Mouse (Mus musculus) limb, embryonic 14.5 days (tissue): ENCODE results near the gene Rgs6. TPM values are rescaled to one million over a fixed set of nuclear protein-coding genes. Genes with fewer than 3 reads are reported as not detected.

ENCODE experiments used
- ATAC-seq: fragments of 200-750 bp; cut with Nextera tagmentation; 2 replicates; pipeline ENCODE4 v1.8.0; 2017; ENCODE audit warnings: low read depth, moderate number of reproducible peaks, moderate TSS enrichment; ENCODE audit not compliant: low FRiP score
- DNase-seq: peaks from one replicate; pipeline ENCODE4 v3.0.0-alpha.2; 2015; ENCODE audit warnings: low spot score
- H3K27ac ChIP-seq: fragments of 300-500 bp; sonication (generic); replicated peaks from 2 replicates; pipeline ENCODE4 v1.5.1; 2014; ENCODE audit warnings: low read depth, mild to moderate bottlenecking, low read length, moderate library complexity, mixed read lengths
- H3K27me3 ChIP-seq: fragments of 300-500 bp; sonication (generic); 2 replicates; pipeline ENCODE4 v1.6.1; 2014; ENCODE audit warnings: low read length, mixed read lengths; ENCODE audit not compliant: control insufficient read depth, insufficient read depth
- H3K36me3 ChIP-seq: fragments of 300-500 bp; sonication (generic); 2 replicates; pipeline ENCODE4 v1.6.1; 2014; ENCODE audit warnings: mild to moderate bottlenecking, low read length, moderate library complexity, mixed read lengths; ENCODE audit not compliant: control insufficient read depth, insufficient read depth
- H3K4me1 ChIP-seq: fragments of 300-500 bp; sonication (generic); 2 replicates; pipeline ENCODE4 v1.6.1; 2014; ENCODE audit warnings: antibody characterized with exemption, low read length, mixed read lengths; ENCODE audit not compliant: control insufficient read depth, insufficient read depth
- H3K4me2 ChIP-seq: fragments of 300-500 bp; sonication (generic); replicated peaks from 2 replicates; pipeline ENCODE4 v1.6.1; 2014; ENCODE audit warnings: low read depth, mild to moderate bottlenecking, low read length, moderate library complexity; ENCODE audit not compliant: severe bottlenecking
- H3K4me3 ChIP-seq: fragments of 300-500 bp; sonication (generic); replicated peaks from 2 replicates; pipeline ENCODE4 v1.5.1; 2014; ENCODE audit warnings: low read length
- H3K9ac ChIP-seq: fragments of 300-500 bp; sonication (generic); 2 replicates; pipeline ENCODE4 v1.6.1; 2014; ENCODE audit warnings: mild to moderate bottlenecking, low read depth, low read length, moderate library complexity; ENCODE audit not compliant: severe bottlenecking
- H3K9me3 ChIP-seq: fragments of 300-500 bp; sonication (generic); 2 replicates; pipeline ENCODE4 v1.6.1; 2016; ENCODE audit warnings: low read length; ENCODE audit not compliant: control insufficient read depth
- POLR2A ChIP-seq: fragments of 200-500 bp; IDR thresholded peaks from 2 replicates; pipeline ENCODE4 v1.8.0; 2012; ENCODE audit warnings: inconsistent platforms, mild to moderate bottlenecking, moderate library complexity, borderline replicate concordance; ENCODE audit not compliant: insufficient read depth, insufficient read length; ENCODE audit errors: extremely low read depth
- WGBS: fragments of 180-500 bp; shearing (Covaris S2); extraction: QIAGEN DNeasy Blood & Tissue Kit; methylation state at CpG from one replicate; pipeline ENCODE4 v1.1.7; 2014; 5-methylcytosine and 5-hydroxymethylcytosine counted together
- polyA plus RNA-seq, 2 experiments: library from polyadenylated mRNA; depleted of rRNA in 1 of 2; stranded (reverse) in 1 of 2; unstranded in 1 of 2; fragments of >200 nt; fragmentation: Nextera tagmentation in 1 of 2; extraction: Ambion mirVana in 1 of 2; gene quantifications; 2 replicates each; pipeline versions ENCODE4 v1.2.1 to v1.2.3; 2012 to 2014

The Rgs6 gene
- polyA plus RNA-seq, 2 experiments, result 1.2 to 1.5 TPM

- no peaks in the 10 kb centered on the region for H3K4me1 ChIP-seq
- ATAC-seq (no peak), DNase-seq (no peak)
- H3K27me3 ChIP-seq, result no peaks in the 10 kb centered on the region
- no peaks in the 10 kb centered on the region for H3K36me3 ChIP-seq
- no peak overlapping the region for H3K27ac ChIP-seq
- H3K4me2 ChIP-seq, result no peak overlapping the region
- H3K9me3 ChIP-seq, result no peaks in the 10 kb centered on the region
- H3K9ac ChIP-seq, result no peak overlapping the region
- no peak for TF ChIP-seq POLR2A
- H3K4me3 ChIP-seq, result no peak overlapping the region
- 83% methylated on average over 2 of the region's 2 CpGs for WGBS
These were observed 98.9 kb downstream of the Rgs6 start for GRCm38 (mm10) chr12:82687015-82687414.

GRCm38 (mm10) chr12:82698886-82699527, 110.9 kb downstream of the Rgs6 start:
- DNase-seq, result no peak
- WGBS, result 60% methylated on average over 12 of the region's 12 CpGs
- TF ChIP-seq POLR2A, result no peak

GRCm38 (mm10) chr12:82699528-82699905, 111.4 kb downstream of the Rgs6 start:
- Histone ChIP-seq H3K4me3 (no peak overlapping the region), H3K27ac (no peak overlapping the region), H3K36me3 (no peaks in the 10 kb centered on the region), H3K9me3 (no peaks in the 10 kb centered on the region), H3K4me1 (no peaks in the 10 kb centered on the region; the same call in 1 of the 2 replicates), H3K9ac (no peak overlapping the region), H3K27me3 (no peaks in the 10 kb centered on the region), H3K4me2 (no peak overlapping the region)
- ATAC-seq (no peak), DNase-seq (no peak)
- WGBS, result 65% methylated on average over 3 of the region's 3 CpGs
- TF ChIP-seq POLR2A, result no peak

More at GRCm38 (mm10) chr12:82698886-82699527, 110.9 kb downstream of the Rgs6 start:
- no peaks in the 10 kb centered on the region for H3K27me3 ChIP-seq
- H3K4me3 ChIP-seq, result no peak overlapping the region
- no peaks in the 10 kb centered on the region; the same call in 1 of the 2 replicates for H3K4me1 ChIP-seq
- ATAC-seq, result no peak
- H3K4me2 ChIP-seq, result no peak overlapping the region
- no peak overlapping the region for H3K27ac ChIP-seq
- no peak overlapping the region for H3K9ac ChIP-seq
- no peaks in the 10 kb centered on the region for H3K9me3 ChIP-seq
- no peaks in the 10 kb centered on the region for H3K36me3 ChIP-seq

- H3K27ac ChIP-seq, result no peak overlapping the region
- no peak overlapping the region for H3K4me3 ChIP-seq
- no peak overlapping the region for H3K4me2 ChIP-seq
- TF ChIP-seq POLR2A, result no peak
- no peaks in the 10 kb centered on the region for H3K27me3 ChIP-seq
- no peak for ATAC-seq
- DNase-seq, result no peak
- H3K9ac ChIP-seq, result no peak overlapping the region
- H3K4me1 ChIP-seq, result no peaks in the 10 kb centered on the region; the same call in 1 of the 2 replicates
- WGBS, result 30% methylated on average over 10 of the region's 10 CpGs
- H3K9me3 ChIP-seq, result no peaks in the 10 kb centered on the region
- H3K36me3 ChIP-seq, result no peaks in the 10 kb centered on the region
These were observed 112.1 kb downstream of the Rgs6 start for GRCm38 (mm10) chr12:82700241-82700640.

GRCm38 (mm10) chr12:82700840-82701239, 112.7 kb downstream of the Rgs6 start:
- Histone ChIP-seq H3K4me3 (no peak overlapping the region), H3K9me3 (no peaks in the 10 kb centered on the region)
- no peak for DNase-seq

GRCm38 (mm10) chr12:82701359-82701758, 113.3 kb downstream of the Rgs6 start:
- H3K27me3 ChIP-seq, result no peaks in the 10 kb centered on the region
- H3K9ac ChIP-seq, result no peak overlapping the region
- H3K27ac ChIP-seq, result no peak overlapping the region
- ATAC-seq (no peak), DNase-seq (no peak)
- H3K36me3 ChIP-seq, result no peaks in the 10 kb centered on the region
- H3K4me3 ChIP-seq, result no peak overlapping the region
- no peaks in the 10 kb centered on the region; the same call in 1 of the 2 replicates for H3K4me1 ChIP-seq
- TF ChIP-seq POLR2A, result no peak
- H3K4me2 ChIP-seq, result no peak overlapping the region
- 83% methylated on average over 7 of the region's 7 CpGs for WGBS
- no peaks in the 10 kb centered on the region for H3K9me3 ChIP-seq

More at GRCm38 (mm10) chr12:82700840-82701239, 112.7 kb downstream of the Rgs6 start:
- WGBS, result 43% methylated on average over 5 of the region's 5 CpGs
- TF ChIP-seq POLR2A, result no peak
- H3K9ac ChIP-seq, result no peak overlapping the region
- no peak overlapping the region for H3K27ac ChIP-seq
- H3K27me3 ChIP-seq, result no peaks in the 10 kb centered on the region
- no peak for ATAC-seq
- no peak overlapping the region for H3K4me2 ChIP-seq
- H3K36me3 ChIP-seq, result no peaks in the 10 kb centered on the region
- H3K4me1 ChIP-seq, result no peaks in the 10 kb centered on the region; the same call in 1 of the 2 replicates
